Mouse (Mus musculus) left cerebral cortex, postnatal 25 days (tissue): Measurements from ENCODE around the gene Mis12. TPM values are rescaled to one million over a fixed set of nuclear protein-coding genes. Genes with fewer than 3 reads are reported as not detected.

Experiments used
- DNase-seq, 2 experiments: peaks; one replicate each; pipeline ENCODE4 v3.0.0; 2022; ENCODE audit warnings: low spot score in 2 of 2, mixed read lengths in 1 of 2
- intact Hi-C: fragments of 180-260 bp; cut with DNase I; formaldehyde crosslinking; loops from one replicate; pipeline ENCODE4 v1.15.1; 2025
- total RNA-seq, 2 experiments: library from RNA; stranded (reverse); gene quantifications; 2 replicates each; pipeline ENCODE4 v1.2.3; 2021

The Mis12 gene
- total RNA-seq, 2 experiments from 2014 or later: 16.1 to 16.3 TPM

DNA sequence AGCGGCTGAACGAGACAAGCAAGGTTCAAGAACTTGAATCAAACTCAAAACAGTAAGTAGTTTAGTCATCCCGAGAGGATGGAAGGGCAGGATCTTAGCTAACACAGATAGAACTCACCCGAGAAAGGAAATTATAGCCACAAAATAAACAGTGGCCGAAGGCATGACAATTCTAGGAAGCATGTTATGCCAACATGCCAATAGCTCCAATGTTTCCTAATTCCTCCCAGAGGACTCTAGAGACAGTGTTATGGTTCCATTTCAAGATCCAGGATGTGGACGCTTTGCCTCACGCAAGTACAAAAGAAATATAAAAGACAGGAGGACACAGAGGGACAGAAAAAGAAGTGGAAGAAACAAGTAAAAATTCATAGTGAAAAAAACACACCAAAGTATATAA, 11.6 kb upstream of the Mis12 start:
- DNase-seq: no peak
- intact Hi-C loops: loop anchor here (10.0 kb wide), 1 partner anchor 317 kb away; no protein-coding TSS in a partner anchor

DNA sequence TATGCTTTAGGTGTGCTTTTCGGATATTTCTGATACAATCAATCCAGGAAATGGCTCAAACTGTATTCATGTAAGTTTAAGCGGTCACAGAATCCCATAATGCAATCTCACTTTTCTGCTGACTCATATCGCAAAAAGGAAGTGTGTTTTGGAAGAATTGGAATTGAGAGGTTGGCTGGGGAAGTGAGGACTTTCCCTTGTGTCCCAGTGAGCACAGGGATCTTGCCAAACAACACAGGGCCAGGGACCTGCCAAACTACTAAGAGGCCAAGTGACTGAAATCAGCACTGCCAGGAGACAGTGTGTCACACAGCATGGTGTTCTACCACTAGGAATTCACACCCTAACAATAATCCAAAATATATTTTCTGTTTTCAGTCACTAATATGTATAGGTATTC, 11.1 kb upstream of the Mis12 start:
- intact Hi-C loops: loop anchor here (10.0 kb wide), 1 partner anchor 316 kb away; no protein-coding TSS in a partner anchor
- DNase-seq: no peak

DNA sequence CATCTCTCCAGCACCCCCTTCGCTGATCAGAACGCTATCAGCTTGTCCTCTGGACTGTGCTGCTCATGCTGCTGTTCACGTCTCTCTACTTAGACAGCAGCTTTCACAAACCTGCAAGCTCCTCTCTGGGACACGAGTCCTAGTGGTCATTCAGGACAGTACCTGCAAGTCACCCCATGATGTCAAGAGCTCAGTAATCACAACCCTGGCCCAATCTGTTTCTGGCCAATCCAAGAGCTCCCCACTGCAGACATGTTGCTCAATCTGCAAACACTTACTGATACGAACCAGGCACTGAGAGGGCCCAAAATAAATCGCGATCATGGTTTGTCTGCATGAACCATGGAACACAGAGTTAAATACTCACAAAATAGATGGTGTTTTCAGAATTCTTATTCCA, 6.7 kb upstream of the Mis12 start:
- DNase-seq: no peak
- intact Hi-C loops: no loop called here

DNA sequence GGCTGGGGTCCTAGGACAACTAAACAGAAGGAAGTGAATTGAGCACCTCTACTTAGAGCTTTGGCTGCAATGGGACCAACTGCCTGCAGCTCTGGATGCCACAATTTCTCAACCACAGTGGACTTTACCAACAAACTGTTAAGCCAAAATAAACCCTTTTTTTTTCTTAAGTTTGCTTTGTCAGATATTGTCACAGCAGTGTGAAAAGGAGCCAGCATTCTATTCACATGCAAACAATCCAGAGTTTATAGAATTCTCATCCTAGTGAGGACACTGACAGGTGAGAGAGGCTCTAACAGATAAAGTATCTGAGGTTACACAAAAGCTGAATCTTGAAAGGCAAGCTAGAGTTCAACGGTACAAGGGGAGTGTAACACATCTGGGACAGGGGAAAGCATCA, 2.4 kb upstream of the Mis12 start:
- DNase-seq: no peak
- intact Hi-C loops: no loop called here

DNA sequence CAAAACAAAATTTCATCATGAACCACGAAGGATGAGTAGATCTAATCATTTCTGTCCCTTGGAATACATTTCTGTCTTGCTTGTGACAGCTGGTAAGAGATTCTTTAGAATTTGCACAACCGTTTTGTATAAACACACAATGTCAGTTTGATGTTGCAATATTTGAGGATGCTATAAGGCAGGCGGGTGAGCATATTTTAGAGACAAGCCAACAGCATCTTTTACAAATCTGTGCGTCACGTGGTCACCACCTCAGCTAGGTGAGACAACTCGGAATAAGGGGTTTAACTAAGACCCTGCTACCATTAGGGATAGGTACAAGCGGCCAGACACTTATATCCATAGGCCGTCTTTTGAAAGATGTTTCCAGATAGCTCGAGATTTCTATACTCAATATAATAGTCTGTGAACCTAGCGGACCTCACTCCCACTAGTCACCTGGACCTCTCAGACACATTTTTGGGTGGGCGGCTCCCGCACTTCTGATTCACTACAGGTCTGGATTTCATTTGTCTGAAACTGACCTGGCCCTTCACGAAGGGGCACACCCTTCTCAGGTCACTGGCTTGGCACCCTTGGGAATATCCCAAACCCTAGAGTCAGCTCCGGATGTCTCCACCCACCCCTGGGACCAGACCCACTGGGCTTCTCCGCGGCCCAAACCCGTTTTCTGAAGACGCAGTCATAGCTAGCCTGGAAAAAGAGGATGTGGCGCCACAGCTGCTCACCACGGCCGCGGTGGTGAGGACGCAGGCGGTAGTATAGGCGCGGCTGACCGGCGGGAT, 803 bp upstream of the Mis12 start:
- no peak for DNase-seq
- intact Hi-C loops: no loop called here

DNA sequence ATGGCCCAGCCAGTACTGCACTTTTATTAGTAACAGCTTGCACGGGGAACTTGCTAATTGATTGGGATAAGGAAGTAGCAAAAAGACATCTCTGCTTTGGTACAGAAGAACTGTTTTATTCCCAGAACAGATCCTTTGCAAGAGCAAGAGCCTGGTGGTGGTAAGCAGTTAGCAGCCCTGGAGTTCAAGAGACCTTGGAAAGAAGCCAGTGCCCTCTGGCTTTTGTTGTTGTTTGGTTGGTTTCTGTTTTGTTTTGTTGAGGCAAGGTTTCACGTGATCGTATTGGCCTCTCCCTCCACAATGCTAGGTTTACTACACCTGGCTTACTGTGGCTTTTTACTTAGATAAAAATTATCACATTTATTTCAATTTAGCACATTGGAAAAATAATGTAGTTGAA, 8.9 kb downstream of the Mis12 start:
- intact Hi-C loops: no loop called here
- DNase-seq: no peak

DNA sequence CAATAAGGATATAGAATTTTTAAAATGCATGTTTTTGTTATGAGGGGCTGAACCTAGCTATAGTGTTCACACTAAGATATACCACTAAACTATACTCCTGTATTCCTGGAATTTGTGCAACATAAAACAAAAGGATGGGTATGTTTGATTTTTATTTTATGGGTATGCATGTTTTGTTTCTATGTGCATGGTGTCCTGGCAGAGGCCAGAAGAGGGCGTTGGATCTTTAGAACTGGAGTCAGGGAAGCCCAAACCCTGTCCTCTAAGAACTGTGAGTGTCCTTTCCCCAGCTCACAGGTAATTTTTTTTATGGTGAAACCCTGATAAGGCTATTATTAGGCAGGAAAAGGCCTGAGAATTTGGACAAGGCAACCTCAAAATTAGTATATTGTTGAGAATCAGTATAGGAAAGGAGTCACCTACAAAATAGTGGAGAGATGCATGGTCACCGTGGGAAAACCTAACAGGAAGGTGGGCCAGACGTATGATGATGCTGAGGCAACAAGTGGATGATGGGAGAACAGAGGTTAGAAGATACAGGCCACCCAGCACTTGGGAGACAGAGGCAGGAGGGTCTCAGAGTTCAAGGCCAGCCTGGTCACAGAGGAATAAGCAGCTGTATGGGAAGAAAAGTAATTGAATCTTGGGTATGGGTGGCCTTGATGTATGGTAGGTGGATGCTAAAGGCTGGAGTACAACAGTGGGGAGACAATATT, 10.2 kb downstream of the Mis12 start:
- DNase-seq: peak in 1 of 2 experiments; percentile 14
- intact Hi-C loops: no loop called here

DNA sequence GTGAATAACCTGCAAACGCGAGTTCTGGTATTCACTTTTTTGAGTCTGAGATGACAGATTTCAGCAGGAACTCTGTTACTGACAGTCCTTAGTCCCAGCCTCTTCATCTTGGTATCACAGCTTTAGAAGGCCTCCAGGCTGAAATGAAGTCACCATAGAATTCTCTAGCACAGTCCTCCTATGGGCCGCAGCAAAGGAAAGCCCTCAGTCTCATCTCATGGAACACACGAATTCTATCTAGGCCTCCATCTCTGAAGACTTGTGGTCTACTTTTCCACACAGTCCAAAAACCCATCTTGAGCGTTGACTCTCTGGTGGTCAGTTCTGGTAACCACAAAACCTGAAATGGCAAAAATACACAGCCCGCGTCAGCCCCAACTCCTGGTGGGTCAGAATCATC, 12.7 kb downstream of the Mis12 start:
- intact Hi-C loops: no loop called here
- peak; percentile 9 for DNase-seq

DNA sequence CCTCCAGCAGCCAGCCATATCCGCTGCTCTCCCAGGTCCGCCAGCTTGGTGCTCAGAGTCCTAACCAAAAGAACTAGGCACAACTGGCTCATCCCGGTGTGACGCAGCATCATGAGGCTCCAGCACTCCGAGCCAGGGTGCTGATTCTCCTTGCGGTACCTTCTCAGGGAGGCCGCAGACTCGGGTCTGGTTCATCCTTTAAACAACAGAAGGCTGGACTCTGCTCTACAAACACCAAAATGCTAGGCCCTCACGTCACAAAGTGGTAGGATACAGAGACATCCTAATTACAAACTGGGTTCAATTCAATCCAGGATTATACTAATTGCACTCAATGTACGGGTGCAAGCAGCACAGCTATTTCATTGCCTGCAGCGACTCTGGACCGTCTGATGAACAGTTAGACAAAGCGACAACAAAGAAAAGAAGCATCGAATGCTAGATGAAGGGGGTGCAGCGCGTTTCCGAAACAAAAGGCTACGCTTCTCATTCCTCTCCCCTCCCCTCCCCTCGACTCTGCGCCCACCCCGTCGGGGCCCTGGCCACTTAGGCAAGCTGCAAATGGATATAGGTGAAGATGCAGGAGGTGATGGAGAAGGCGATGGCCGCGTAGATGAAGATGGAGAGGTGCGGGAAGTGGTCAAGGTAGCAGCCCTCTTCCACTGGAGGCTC, 13.2 kb downstream of the Mis12 start:
- DNase-seq: peak; percentile 51 to 72
- intact Hi-C loops: no loop called here

DNA sequence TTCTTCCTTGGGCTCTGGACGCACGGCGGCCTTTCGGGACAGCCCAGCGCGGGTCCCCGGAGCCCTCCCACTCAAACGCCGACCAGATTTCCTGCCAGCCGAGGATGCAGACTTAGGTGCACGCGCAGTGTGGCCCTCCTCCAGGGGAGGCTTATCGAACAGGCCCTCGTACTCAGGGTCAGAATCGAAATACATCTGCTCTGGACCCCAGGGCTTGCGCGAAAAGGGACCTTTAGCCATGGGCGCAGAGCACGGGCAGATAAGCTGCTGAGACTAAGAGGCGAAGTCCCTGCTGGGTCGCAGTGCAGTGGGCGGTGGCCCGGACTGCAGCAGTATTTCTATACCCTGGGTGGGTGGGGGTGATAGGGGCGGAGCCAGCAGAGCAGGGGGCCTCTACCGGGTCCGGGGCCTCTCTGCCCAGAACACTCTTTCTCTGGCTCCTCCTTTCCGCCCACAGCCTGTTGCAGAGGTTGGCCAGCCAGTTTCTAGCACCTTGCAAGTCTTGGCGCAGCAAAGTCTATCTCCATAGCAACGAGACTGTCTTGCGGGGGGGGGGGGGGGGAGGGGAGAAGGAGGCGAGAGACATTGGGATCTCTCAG, 13.9 kb downstream of the Mis12 start, which contains the start of gene 6330403K07Rik:
Gene 6330403K07Rik (minus strand): TSS at position 351 of the 599 bp plus-strand sequence.
- peak; percentile 63 to 88 for DNase-seq
- intact Hi-C loops: no loop called here

DNA sequence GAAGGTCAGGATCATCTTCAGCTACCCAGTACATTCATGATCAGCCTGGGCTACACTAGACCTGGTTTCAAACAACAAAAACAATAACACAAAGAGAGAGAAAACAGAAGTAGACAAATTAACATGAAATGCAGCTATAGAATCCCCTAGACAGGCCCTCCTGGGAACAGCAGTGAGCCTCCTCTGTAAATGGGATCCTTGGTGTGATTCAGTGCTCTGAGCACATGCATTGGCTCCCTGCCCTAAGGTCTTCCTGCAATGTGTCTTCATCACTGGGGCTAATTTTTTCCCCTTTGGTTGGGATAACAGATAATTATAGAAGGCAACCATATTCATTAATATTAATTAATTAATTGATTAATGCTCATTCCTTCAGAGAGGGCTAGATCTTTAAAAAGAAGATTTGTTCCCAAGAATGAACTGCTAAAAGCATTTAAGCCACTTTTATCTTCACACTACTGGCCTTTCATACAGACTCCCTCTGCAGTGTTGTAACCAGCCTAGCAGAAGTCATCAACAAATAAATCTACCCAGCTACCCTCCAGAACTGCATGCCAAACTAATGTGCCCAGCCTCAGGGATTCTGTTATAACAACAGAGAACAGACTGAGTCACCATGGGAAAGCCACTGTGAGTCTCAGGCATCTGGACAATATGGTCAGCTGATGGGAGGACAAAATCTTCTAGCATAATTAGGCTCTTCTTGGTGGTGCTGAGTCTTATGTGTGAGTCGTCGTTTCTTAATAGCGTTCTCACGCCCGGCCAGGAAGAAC, 20.3 kb downstream of the Mis12 start:
- intact Hi-C loops: no loop called here

DNA sequence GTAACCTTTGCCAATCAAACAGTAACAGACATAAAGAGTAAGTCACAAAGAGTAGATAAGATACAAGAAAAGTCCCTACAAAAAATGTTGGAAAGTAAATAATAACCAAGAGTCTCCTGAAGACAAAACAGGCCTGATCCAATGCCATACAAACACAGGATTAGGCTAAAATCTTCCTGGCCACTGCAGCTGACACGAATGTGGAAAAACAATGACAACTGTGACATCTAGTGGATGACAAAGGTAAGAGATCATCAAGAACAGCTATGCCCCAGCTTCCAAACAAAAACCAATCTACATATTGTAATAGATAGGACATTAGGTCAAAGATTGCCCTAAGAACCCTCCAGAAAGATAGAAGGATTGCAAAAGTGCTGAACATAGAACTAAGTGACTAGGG, 33.1 kb downstream of the Mis12 start:
- intact Hi-C loops: loop anchor here (1.0 kb wide), 1 partner anchor 69 kb away; the partner anchor contains the start of gene C1qbp
- peak; percentile 25 to 56 for DNase-seq

More for the DNA sequence above, 20.3 kb downstream of the Mis12 start:
- DNase-seq: no peak

DNA sequence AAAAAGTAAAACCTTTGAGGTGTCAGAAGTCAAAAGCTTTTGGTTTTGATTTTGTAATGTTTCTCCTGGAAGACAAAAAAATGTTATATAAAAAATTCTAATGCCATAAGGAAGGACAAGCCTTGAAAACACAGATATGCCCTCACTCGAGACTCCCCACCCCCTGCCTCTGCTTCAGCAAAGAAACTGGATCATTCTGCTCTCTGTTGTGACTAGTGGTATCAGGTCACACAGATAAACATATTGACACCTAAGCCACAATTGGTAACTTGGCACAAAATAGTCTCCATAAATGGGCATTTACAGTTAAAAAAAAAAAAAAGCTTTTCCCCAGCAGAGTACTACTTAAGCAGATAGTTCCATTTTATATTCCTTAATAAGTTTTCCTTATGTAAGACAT, 56.9 kb downstream of the Mis12 start:
- intact Hi-C loops: no loop called here
- no peak for DNase-seq

Other genes starting within 250 kb of the Mis12 start
- not detected for gene Scimp, start 207.0 kb upstream of the Mis12 start, total RNA-seq
- 100 to 1,000 TPM; 128 to 130 TPM for gene Rabep1, start 174.8 kb upstream of the Mis12 start, total RNA-seq
- 10 to 100 TPM; 56.1 to 61.1 TPM for gene Nup88, start 49.6 kb upstream of the Mis12 start, total RNA-seq
- 10 to 100 TPM; 33.1 to 37.1 TPM for gene Rpain, start 49.4 kb upstream of the Mis12 start, total RNA-seq
- gene C1qbp, start 36.6 kb upstream of the Mis12 start, total RNA-seq: 10 to 100 TPM; 94.2 to 98.5 TPM
- 10 to 100 TPM; 26.9 to 27.2 TPM for gene Dhx33, start 15.2 kb upstream of the Mis12 start, total RNA-seq
- 10 to 100 TPM; 23.5 to 25.8 TPM for gene Derl2, start 230 bp downstream of the Mis12 start, total RNA-seq
- gene 6330403K07Rik, start 13.9 kb downstream of the Mis12 start, total RNA-seq: 100 to 1,000 TPM; 227 to 230 TPM
- 1 to 10 TPM in 1 of 2 experiments, under 1 TPM in 1; 0.41 to 1.1 TPM for gene Nlrp1a, start 125.1 kb downstream of the Mis12 start, total RNA-seq
- gene Nlrp1b, start 211.1 kb downstream of the Mis12 start, total RNA-seq: under 1 TPM; 0.23 to 0.28 TPM